Mouse (Mus musculus) adrenal gland, adult (tissue): ENCODE measurements at regions not wholly inside any gene's neighbourhood (a gene's known extent, or its start where the extent isn't known, plus 50 kb on each side); places are given as distances from the start of the nearest gene placed in this dataset.

Experiments used
- DNase-seq, 2 experiments: peaks; one replicate each; pipeline ENCODE4 v3.0.0; 2022 to 2023; ENCODE audit warnings: low spot score in 1 of 2; ENCODE audit not compliant: inconsistent age in 2 of 2

DNA sequence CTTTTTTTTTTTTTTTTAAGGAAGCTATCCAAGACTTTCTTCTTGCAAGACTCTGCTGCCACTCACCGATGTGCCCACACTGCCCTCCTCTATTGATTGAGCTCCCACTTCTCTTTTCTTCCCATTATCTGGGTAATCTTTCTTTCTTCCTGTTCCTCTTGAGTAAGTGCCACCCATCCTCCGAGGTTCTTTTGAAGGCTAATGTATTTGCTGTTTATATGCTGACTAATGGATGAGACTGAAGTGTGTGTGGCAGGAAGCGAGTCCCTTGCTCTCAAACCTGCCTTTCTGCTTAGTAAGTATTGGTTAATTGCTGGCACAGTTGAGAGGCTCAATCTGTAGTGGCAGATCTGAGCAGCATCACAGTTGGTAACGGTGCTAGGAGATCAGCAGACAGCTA is 142.1 kb upstream of the Plxnc1 start:
- DNase-seq: no peak

GRCm38 (mm10) chr10:95085688-95086268 is 141.1 kb upstream of the Plxnc1 start:
- no peak for DNase-seq

DNA sequence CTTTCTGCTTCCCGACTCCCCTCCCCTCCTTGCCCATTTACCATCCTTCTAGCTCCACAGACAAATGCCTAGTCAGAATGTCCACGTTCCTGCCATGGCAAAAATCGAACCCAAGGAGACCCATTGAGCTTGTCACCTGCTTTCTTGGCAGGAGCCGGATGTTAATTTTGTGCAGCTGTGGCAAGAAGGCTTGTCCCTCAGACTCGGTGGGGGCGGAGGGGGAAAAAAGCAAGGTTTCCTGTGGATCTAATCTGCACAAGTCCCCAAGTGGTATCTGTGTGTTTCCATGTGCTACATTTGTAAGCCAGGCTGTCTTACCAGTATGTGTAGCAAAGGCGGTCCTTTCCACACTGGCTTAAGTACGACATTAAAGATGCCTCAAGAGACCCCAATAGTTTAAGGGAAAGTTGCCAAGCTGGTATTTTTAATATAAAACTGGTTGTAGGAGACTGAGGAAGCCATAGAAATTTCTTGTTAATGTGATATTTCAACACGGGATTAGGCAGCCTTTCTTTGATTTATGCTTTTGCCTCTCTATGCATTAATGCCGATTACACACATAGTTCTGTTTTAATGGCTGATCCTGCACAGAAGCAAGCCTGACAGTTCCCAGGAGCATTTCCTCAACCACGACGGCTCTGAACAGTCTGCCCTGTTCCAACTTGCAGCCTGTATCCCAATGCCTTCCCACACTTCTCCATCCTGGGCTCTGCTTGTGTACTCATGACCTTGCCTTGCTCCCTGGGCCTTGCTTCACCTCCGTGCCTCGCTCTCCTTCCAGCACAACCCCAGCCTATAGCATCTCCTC is 138.9 kb upstream of the Plxnc1 start:
- DNase-seq: no peak

DNA sequence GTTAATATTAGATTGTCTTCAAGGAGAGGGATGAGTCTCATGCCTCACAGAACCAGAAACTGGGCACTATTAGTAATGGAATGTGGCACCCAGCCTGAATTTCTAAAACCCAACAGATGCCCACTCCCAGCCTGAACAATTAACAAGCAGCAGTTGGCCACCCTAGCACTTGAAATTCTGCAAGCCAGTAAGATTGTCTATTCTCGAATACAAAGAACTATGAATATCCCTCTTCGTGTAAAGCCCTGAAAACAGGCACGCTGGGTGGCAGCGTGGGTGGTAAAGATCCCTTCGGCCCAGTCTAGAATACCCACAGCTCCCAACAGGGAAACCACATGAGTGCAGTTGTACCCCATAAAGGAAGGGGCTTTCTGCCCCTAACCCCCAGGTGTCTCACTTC is 138.0 kb upstream of the Plxnc1 start:
- DNase-seq: no peak

DNA sequence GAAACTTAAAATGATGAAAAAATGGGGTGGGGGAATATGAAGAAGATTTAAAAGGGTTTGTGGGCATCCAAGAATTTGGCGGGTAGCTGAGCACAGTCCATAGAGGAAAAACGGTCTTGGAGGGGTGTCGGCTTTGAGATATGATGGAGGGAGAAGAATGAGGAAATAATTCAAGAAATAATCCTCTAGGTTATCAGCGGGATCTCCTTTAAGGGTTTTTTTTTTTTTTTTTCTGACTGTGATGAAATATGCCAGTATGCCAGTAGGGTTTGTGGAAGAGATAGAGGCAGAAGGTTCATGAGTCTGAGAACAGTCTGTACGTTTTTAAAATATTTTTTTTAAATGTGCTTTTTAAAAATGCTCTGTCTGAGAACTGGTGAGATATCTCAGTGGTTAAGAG is 135.3 kb upstream of the Plxnc1 start:
- no peak for DNase-seq

DNA sequence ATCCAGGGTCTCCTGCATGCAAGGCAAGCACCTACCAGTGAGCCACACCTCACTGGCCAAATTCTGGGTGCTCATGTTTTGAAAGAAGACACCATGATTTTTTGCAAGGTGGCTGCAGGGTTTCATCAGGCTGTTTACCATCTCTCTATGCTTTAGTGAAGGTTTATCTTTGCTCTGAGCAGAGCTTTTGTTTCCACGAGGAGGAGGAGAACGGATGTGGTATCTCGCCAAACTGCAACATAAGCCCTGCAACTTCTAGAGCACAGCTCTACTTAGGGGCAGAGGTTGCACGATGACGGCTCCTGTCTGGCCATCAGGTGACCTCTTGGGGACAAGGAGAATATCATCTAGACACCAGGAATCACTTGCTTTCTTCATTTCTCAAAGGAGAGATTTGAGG is 131.8 kb upstream of the Plxnc1 start:
- DNase-seq: no peak

- no peak for DNase-seq
Observed at GRCm38 (mm10) chr10:95075897-95076296, 131.3 kb upstream of the Plxnc1 start.

DNA sequence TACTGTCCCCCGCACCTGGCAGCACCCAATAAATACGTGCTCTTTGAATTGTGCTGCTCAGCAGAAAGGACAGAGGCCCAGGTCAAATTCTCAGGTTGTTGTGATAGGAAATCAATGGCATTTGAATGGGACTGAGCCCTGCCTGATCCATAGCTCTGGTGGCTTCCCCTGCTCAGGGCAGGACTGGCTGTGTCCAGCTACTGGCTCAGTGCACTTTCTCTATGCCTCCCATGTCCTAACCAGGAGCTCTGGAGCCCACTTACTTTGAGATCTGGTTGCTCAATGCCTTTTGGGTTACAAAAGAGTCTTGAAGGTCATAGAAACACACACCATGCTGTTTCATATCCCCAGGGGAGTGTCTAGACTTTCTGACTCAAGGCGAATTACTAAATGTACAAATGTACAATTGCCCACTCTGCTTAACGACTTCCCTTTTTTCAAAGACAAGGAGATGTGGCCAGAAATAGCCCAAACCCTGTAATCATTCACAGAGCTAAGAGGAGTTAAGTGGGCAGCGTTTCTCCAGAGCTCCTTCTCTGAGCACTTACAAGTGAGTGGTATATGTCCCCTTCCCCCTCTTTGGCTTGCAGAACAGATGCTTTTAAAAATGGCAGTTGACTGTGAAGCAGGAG is 130.4 kb upstream of the Plxnc1 start:
- DNase-seq: peak in 1 of 2 experiments; percentile 36

- no peak for DNase-seq
Observed at GRCm38 (mm10) chr10:95074381-95074780, 129.7 kb upstream of the Plxnc1 start.

DNA sequence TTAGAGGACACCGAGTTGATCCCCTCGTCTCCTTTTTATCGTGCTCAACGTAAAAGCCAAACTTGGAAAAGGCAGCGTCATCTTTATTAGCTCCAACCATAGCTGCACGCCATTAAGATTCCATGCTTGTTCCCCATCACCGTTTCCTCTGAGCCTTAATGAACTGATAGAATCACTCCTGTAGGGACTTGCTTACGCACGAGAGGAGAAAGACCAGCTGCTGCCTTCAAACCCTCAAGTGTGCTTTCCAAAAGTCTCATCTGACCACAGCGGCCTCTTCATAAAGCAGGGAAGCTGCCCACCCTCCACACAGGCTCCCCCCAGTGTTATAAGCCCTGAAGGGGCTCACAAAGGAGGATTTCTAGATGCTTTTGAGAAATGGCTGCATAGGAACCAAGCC is 123.3 kb upstream of the Plxnc1 start:
- DNase-seq: no peak

GRCm38 (mm10) chr10:95066774-95067173 is 122.1 kb upstream of the Plxnc1 start:
- no peak for DNase-seq

DNA sequence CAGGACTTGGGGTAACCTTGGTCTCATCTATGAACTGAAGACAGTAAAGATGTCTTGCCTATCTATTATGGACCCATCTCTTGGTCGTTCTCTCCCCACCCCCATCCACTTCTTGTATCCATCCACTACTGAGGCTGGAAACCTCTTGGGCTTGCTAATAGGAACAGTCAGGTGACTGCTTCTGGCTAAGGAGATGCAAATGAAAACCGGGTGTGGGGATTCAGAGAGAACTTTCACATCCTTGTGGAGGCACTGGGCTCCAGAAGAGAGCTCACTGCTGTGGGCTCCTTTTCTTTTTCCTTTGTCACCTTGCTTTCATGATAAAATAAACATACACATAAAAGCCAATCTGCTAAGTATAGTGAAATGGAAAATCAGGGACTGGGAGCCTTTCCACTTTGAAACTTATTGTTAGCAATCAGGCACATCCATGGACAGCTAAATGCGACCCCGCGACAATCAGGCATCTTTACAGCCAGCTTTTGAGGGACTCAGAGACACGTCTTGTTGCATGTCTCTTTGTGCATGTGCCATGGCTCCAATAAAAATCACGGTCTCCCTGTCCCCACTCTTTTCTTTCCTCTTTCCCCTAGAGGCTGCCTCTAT is 115.0 kb upstream of the Plxnc1 start:
- no peak for DNase-seq

DNA sequence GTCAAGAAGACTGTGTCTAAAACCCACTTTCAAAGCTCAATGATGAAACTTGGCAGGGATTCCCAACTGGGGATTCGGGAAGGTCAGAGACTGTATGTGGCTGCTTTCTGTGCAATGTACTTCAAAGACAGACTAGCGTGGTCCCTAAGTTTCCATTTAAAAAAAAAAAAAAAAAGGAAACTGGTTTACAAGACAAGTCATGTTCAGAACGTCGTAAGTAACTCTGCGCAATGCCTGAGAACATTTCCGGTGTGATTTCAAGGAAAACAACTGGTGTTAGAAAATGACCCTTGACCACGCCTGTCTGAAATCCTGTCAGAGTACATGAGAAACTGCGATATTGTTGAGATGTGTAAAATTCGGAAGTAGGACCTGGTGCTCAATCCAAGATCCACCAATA is 114.4 kb upstream of the Plxnc1 start:
- DNase-seq: no peak

DNA sequence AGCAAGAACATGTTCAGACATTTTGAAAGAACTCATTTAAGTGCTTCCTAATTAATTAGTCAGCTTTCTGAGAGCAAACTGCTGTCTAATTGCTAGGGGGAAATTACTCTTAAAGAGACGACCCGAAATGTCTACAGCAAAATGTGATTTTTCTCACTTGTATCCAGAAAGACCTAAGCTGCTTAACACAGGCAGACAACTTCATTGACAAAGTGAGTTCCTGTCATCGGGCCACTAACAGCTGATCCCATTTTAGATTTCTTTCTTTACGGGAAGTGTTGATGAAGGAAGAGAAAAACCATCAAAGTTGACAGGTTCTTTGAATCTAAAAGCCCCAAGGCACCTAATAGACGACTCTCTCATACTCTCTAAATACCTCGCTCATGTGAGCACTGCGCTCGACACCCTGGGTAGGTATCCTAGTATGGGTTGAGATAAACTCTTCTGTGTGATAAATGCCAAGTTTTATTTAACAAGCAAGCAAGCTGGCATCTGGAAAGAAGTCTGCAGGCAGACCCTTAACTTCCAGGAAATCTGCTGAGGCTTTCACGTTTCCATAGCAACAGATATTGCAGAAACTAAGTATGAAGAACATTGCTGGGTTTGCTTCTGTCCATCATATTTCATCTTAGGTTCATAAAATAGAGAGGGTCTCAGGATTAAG is 112.5 kb upstream of the Plxnc1 start:
- DNase-seq: no peak

DNA sequence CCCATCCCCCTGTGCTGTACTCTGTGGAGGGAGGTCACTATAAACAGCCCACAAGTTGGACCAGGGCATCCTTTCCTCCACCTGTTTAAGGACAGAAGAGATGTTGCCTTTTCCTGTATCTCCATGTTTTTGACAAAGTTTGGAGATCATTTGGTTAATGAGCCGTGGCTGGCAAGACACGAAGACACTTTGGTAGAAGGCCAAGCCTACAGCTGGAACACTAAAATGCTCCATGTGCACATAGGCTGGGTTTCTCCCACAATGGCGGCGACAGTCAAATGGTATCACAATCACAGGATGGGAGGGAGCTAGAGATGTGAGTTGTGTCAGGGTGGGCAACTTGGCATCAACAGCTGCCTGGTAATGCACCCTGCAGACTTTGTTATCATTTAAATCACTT is 111.9 kb upstream of the Plxnc1 start:
- no peak for DNase-seq

DNA sequence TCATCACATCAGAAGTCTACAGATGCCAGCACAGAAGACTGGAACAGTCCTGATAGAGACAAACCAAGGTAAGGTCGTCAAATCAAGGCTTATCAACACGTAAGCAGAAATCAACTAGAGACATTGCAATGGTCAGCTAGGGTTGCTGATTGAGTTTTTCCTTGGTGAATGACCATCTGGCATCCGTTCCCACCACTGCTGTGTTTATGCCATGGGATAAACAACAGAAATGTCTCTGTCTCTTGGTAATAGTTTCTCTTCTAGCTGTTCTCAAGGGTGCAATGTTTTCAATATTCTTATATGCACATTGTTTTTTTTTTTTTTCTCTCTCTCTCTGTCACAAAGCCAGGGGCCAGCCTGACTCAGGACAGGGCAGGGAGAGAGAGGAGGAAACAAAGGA is 110.2 kb upstream of the Plxnc1 start:
- DNase-seq: no peak

DNA sequence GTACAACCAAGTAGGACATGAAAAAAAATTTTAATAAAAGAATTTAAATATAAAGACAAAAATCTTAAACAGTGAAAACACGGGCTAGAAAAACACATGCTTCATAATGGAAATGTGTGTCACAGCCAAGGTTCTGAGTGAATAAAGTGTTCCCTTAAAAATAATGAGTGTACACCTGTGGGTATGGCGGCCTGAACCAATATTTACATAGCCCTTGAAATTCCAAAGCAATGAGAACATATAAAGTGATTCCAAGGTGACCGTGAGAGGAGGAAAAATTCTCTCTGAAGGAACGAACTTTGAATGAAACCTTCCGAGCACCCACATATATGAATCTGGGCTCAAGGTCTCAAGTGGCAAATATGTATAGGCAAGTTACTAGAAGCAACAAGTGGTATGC is 104.2 kb upstream of the Plxnc1 start:
- DNase-seq: no peak

DNA sequence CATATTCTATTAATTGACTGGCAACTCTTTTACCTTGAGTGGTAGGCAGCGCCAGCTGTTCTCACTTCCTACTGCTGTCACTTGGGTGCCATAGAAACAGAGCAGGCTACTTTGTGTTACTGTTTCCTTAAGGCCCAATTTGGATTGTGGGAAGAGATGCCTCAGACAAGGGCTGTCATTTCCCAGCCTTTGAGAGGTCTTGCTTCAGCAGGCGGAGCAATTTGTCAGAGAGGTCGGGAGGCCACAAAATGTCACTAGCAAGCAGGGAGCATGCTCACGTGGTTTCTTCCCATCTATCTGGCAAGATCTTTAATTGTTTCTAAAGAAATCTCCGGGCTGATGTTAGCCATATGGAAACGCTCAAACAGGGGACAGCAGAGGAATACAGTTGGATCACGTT is 99.3 kb upstream of the Plxnc1 start:
- no peak for DNase-seq

GRCm38 (mm10) chr10:95040258-95040895 is 95.7 kb upstream of the Plxnc1 start:
- DNase-seq: peak in 1 of 2 experiments; percentile 19

- DNase-seq: no peak
Observed at GRCm38 (mm10) chr10:95036043-95036697, 91.5 kb upstream of the Plxnc1 start.
